Mouse (Mus musculus) MEL (cell line): ENCODE data around the gene Slc29a3.

Source experiments
- CTCF ChIP-seq, 3 experiments: IDR thresholded peaks in 2 of 3; conservative IDR thresholded peaks in 1 of 3; 2 replicates each; pipeline ENCODE4 v1.5.1; 2011 to 2012; ENCODE audit warnings: low read length in 3 of 3, low read depth in 2 of 3, mild to moderate bottlenecking in 2 of 3, improper control_type of control experiment in 1 of 3, inconsistent platforms in 1 of 3, mixed read lengths in 1 of 3, moderate library complexity in 1 of 3; ENCODE audit not compliant: control insufficient read depth in 1 of 3, insufficient read depth in 1 of 3, poor library complexity in 1 of 3, severe bottlenecking in 1 of 3
- ELF1 ChIP-seq: IDR thresholded peaks from 2 replicates; pipeline ENCODE4 v1.6.1; 2014; ENCODE audit warnings: low read depth, mild to moderate bottlenecking, inconsistent platforms, low read length, improper control_type of control experiment, moderate library complexity
- EP300 ChIP-seq, 2 experiments: IDR thresholded peaks; 2 replicates each; pipeline ENCODE4 v1.6.1; 2011; ENCODE audit warnings: improper control_type of control experiment in 2 of 2, low read length in 2 of 2, low read depth in 1 of 2, mild to moderate bottlenecking in 1 of 2
- MXI1 ChIP-seq: IDR thresholded peaks from 2 replicates; pipeline ENCODE4 v1.6.1; 2011; ENCODE audit warnings: mild to moderate bottlenecking, low read depth, low read length, improper control_type of control experiment
- POLR2AphosphoS2 ChIP-seq: IDR thresholded peaks from 2 replicates; pipeline ENCODE4 v1.6.1; 2011; ENCODE audit warnings: low read length, improper control_type of control experiment

DNA sequence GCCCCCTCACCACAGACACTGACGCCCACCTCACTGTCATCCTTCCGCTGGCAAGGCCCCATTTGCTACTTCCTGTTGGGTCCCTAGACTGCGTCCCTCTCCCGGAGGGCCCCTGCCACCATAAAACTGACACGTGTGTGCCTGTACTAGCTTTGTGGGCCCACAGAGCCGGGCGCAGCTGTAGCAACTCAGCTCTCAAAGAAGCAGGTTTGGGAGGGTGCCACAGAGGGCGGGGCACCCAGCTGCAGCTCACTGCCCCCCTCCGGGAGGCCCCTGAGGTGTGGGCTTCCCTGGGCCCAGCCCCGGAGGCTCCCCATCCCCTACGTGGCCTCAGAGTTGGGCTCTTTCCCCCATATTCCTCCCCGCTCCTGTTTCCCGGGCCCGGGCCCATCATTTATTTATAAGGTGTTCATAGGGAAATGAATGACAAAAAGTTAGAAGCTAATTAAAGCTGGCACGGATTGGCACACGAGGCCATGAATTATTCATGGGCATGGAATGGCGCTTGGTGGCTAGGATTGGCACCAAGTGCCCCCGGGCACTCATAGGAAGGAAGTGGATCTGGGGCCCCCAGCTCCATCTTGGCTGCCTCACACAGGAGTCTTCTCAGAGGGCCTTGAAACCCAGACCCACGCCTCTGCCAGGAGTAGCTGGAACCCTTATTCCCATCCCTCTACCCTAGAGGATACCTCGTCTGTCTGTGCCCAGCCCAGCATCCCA is 60.8 kb downstream of the Slc29a3 start:
- TF ChIP-seq POLR2AphosphoS2: no peak
- TF ChIP-seq MXI1: no peak
- no peak for TF ChIP-seq CTCF (IDR thresholded peaks at IDR 0.05 in 2 of 3, conservative IDR thresholded peaks at IDR 0.05 in 1 of 3; ENCODE audit: control insufficient read depth in 1 of 3, insufficient read depth in 1 of 3, low read depth in 2 of 3, low read length in 3 of 3, poor library complexity in 1 of 3, severe bottlenecking in 1 of 3)
- TF ChIP-seq EP300 (IDR thresholded peaks at IDR 0.05; ENCODE audit: low read depth in 1 of 2, low read length in 2 of 2): no peak
- TF ChIP-seq ELF1: no peak
